8 mouse cellular contexts compared by ENCODE assay signal in genomic region chr7:135485796-135486410, GRCm38 (mm10). TPM values are rescaled to one million over a fixed set of nuclear protein-coding genes. Genes with fewer than 3 reads are reported as not detected.
DNase-seq lines count a peak whose midpoint lies in the region; ATAC-seq lines count a peak whose summit lies in the region.
"Had no signal": no experiment of that assay in that cellular context is flagged by ENCODE, and none has a peak within 500 bp of the region (broad histone marks: within the 10 kb centered on the region; RNA-seq: fewer than 3 reads in every experiment).

No protein-coding gene starts in this region.

- H3K36me3 ChIP-seq in lung, embryonic 16.5 days (ENCODE audit: control insufficient read depth, insufficient read depth, low read length), result no peaks in the 10 kb centered on the region
- no peaks in the 10 kb centered on the region for H3K36me3 ChIP-seq in forebrain, embryonic 13.5 days (ENCODE audit: poor library complexity, severe bottlenecking)
- no peaks in the 10 kb centered on the region for H3K36me3 ChIP-seq in midbrain, embryonic 15.5 days (replicated peaks)
- H3K36me3 ChIP-seq: liver, embryonic 13.5 days had no signal

- H3K4me1 ChIP-seq in lung, embryonic 16.5 days (replicated peaks; ENCODE audit: control insufficient read depth, insufficient read depth, low read length), result no peaks in the 10 kb centered on the region
- H3K4me1 ChIP-seq in forebrain, embryonic 13.5 days, result peaks cover 36% of the 10 kb centered on the region
- peaks cover 19% of the 10 kb centered on the region for H3K4me1 ChIP-seq in midbrain, embryonic 15.5 days
- H3K4me1 ChIP-seq: liver, embryonic 13.5 days had no signal

- no peak overlapping the region for H3K27ac ChIP-seq in lung, embryonic 16.5 days (ENCODE audit: low read length)
- H3K27ac ChIP-seq in forebrain, embryonic 13.5 days, result peak overlapping the region; percentile 37
- no peak overlapping the region for H3K27ac ChIP-seq in midbrain, embryonic 15.5 days
- H3K27ac ChIP-seq: liver, embryonic 13.5 days had no signal

- no peaks in the 10 kb centered on the region for H3K27me3 ChIP-seq in lung, embryonic 16.5 days (ENCODE audit: control insufficient read depth, insufficient read depth, low read depth, low read length)
- peaks cover 29% of the 10 kb centered on the region for H3K27me3 ChIP-seq in forebrain, embryonic 13.5 days
- peaks cover 19% of the 10 kb centered on the region; the same call in 1 of the 2 replicates for H3K27me3 ChIP-seq in midbrain, embryonic 15.5 days (replicated peaks)

- no peak overlapping the region for H3K4me2 ChIP-seq in lung, embryonic 16.5 days (ENCODE audit: low read depth, low read length)
- H3K4me2 ChIP-seq in forebrain, embryonic 13.5 days, result peak overlapping the region; percentile 21; the same call in 1 of the 2 replicates
- H3K4me2 ChIP-seq in midbrain, embryonic 15.5 days, result no peak overlapping the region
- H3K4me2 ChIP-seq: liver, embryonic 13.5 days had no signal

- H3K9me3 ChIP-seq in lung, embryonic 16.5 days (ENCODE audit: control insufficient read depth, low read length), result no peaks in the 10 kb centered on the region
- no peaks in the 10 kb centered on the region for H3K9me3 ChIP-seq in forebrain, embryonic 13.5 days (replicated peaks)
- H3K9me3 ChIP-seq in midbrain, embryonic 15.5 days, result no peaks in the 10 kb centered on the region
- H3K9me3 ChIP-seq: liver, embryonic 13.5 days had no signal

- H3K4me3 ChIP-seq in lung, embryonic 16.5 days (ENCODE audit: low read length), result no peak overlapping the region
- H3K4me3 ChIP-seq in forebrain, embryonic 13.5 days, result no peak overlapping the region
- H3K4me3 ChIP-seq in midbrain, embryonic 15.5 days, result no peak overlapping the region
- H3K4me3 ChIP-seq: liver, embryonic 13.5 days had no signal

- 33% methylated on average over 12 of the region's 12 CpGs for WGBS in lung, embryonic 16.5 days
- 13% methylated on average over 12 of the region's 12 CpGs for WGBS in forebrain, embryonic 13.5 days
- WGBS in midbrain, embryonic 15.5 days, result 19% methylated on average over 12 of the region's 12 CpGs

- DNase-seq in lung, postnatal 25 days (ENCODE audit: low spot score), result no peak
- DNase-seq in cerebellum, adult 18-20 months, result peak; percentile 79
- peak; percentile 63 to 86 for DNase-seq in layer of hippocampus, postnatal 14 days (ENCODE audit: low spot score in 2 of 2)
- no peak for DNase-seq in spleen, adult 18-20 months
- DNase-seq: liver, embryonic 13.5 days had no signal

- no peak overlapping the region for H3K9ac ChIP-seq in lung, embryonic 16.5 days (ENCODE audit: low read length)
- no peak overlapping the region for H3K9ac ChIP-seq in forebrain, embryonic 13.5 days
- no peak overlapping the region for H3K9ac ChIP-seq in midbrain, embryonic 15.5 days
- H3K9ac ChIP-seq: liver, embryonic 13.5 days had no signal

- peak; percentile 56; the same call in 1 of the 2 replicates for ATAC-seq in lung, embryonic 16.5 days (ENCODE audit: low read depth)
- peak; percentile 85 for ATAC-seq in forebrain, embryonic 13.5 days
- peak; percentile 84 for ATAC-seq in midbrain, embryonic 15.5 days (replicated peaks)

RNA-seq across cellular contexts. Expression of gene Clrn3, which starts 42.6 kb away (rescaled TPM):
- not detected in 2 replicates for polyA plus RNA-seq in lung, embryonic 16.5 days (2015; fragmentation: Nextera tagmentation; extraction: Ambion mirVana)
- polyA plus RNA-seq in forebrain, embryonic 13.5 days (2015; fragmentation: Nextera tagmentation; extraction: Ambion mirVana), result not detected in 2 replicates
- not detected for total RNA-seq in layer of hippocampus, postnatal 14 days (2021)
- not detected in 2 replicates for polyA plus RNA-seq in midbrain, embryonic 15.5 days (2015; fragmentation: Nextera tagmentation; extraction: Ambion mirVana)
- polyA plus RNA-seq: liver, embryonic 13.5 days had no signal

RNA-seq across cellular contexts. Expression of gene Ptpre, which starts 51.4 kb away (rescaled TPM):
- polyA plus RNA-seq in lung, embryonic 16.5 days (2015; fragmentation: Nextera tagmentation; extraction: Ambion mirVana), result 2.5 and 2.6 TPM in 2 replicates
- polyA plus RNA-seq in forebrain, embryonic 13.5 days (2015; fragmentation: Nextera tagmentation; extraction: Ambion mirVana), result 2.3 and 2.5 TPM in 2 replicates
- 10 to 100 TPM; 55.2 to 55.7 TPM for total RNA-seq in layer of hippocampus, postnatal 14 days (2021)
- 7.1 and 7.6 TPM in 2 replicates for polyA plus RNA-seq in midbrain, embryonic 15.5 days (2015; fragmentation: Nextera tagmentation; extraction: Ambion mirVana)

Comparison
In these comparisons a context has a peak if more than half of its experiments do, and no peak if none do; other contexts are left out.
1. DNase-seq: peak in cerebellum, adult 18-20 months (2 of 2) and layer of hippocampus, postnatal 14 days (2 of 2); none in lung, postnatal 25 days (single experiment) and spleen, adult 18-20 months (0 of 2).
2. Peak in every context shown above with its lines, with median percentiles within 50 percentile points of each other: ATAC-seq.